Mouse (Mus musculus): ENCODE measurements around the gene Exosc9. TPM values are rescaled to one million over a fixed set of nuclear protein-coding genes. Genes with fewer than 3 reads are reported as not detected.
"Not testable (repeated sequence)": the region's sequence is repeated elsewhere in the genome, so short reads cannot be mapped to it uniquely, and the experiment has no call there.

The Exosc9 gene
- total and polyA plus RNA-seq, 3 experiments, result 46.0 to 49.4 TPM; not detected in 1

GRCm38 (mm10) chr3:36598811-36599210 lies 46.4 kb downstream of the Exosc9 start:
- DNase-seq (ENCODE audit: low read depth, low spot score), result no peak
- TF ChIP-seq HCFC1 (IDR thresholded peaks at IDR 0.05; ENCODE audit: low read depth, low read length) (no peak), UBTF (IDR thresholded peaks at IDR 0.05; ENCODE audit: borderline replicate concordance, insufficient read depth, low read depth, low read length) (no peak), POLR2AphosphoS2 (IDR thresholded peaks at IDR 0.05; ENCODE audit: low read length) (no peak), NELFE (IDR thresholded peaks at IDR 0.05; ENCODE audit: low read depth, low read length) (no peak), CHD1 (IDR thresholded peaks at IDR 0.05; ENCODE audit: low read depth, low read length) (no peak), SMC3 (IDR thresholded peaks at IDR 0.05; ENCODE audit: low read depth, low read length) (no peak), TCF12 (IDR thresholded peaks at IDR 0.05; ENCODE audit: low read depth, low read length) (no peak)

GRCm38 (mm10) chr3:36599773-36600172 lies 47.4 kb downstream of the Exosc9 start:
- TF ChIP-seq CTCF (IDR thresholded peaks at IDR 0.05 in 2 of 3, conservative IDR thresholded peaks at IDR 0.05 in 1 of 3; ENCODE audit: control insufficient read depth in 1 of 3, insufficient read depth in 1 of 3, low read depth in 2 of 3, low read length in 3 of 3, poor library complexity in 1 of 3, severe bottlenecking in 1 of 3), result peak in 1 of 3 experiments; percentile 2; a peak in 1 of 6 replicates
- H3K9me3 ChIP-seq (replicated peaks; ENCODE audit: insufficient read depth, low read length), result not testable (repeated sequence)

More at GRCm38 (mm10) chr3:36598811-36599210, 46.4 kb downstream of the Exosc9 start:
- Histone ChIP-seq H3K4me1 (ENCODE audit: control insufficient read depth in 1 of 2, insufficient read depth in 2 of 2, low read length in 2 of 2) (no peaks in the 10 kb centered on the region), H3K4me3 (ENCODE audit: control insufficient read depth in 1 of 2, insufficient read depth in 1 of 2, low read depth in 2 of 2, low read length in 2 of 2) (no peak overlapping the region), H3K27ac (ENCODE audit: control insufficient read depth, low read depth, low read length) (no peak overlapping the region), H3K27me3 (ENCODE audit: control insufficient read depth in 1 of 2, insufficient read depth in 2 of 2, low read length in 2 of 2) (peaks cover 0 to 5% of the 10 kb centered on the region in 2 experiments; a peak in 3 of 4 replicates), H3K36me3 (ENCODE audit: control insufficient read depth in 1 of 2, insufficient read depth in 2 of 2, low read length in 2 of 2) (no peaks in the 10 kb centered on the region), H3K79me2 (ENCODE audit: control insufficient read depth, insufficient read depth, low read length, poor library complexity) (no peaks in the 10 kb centered on the region), H3K9me3 (replicated peaks; ENCODE audit: insufficient read depth, low read length) (no peaks in the 10 kb centered on the region), H3K9ac (ENCODE audit: control insufficient read depth, low read depth, low read length, poor library complexity, severe bottlenecking) (no peak overlapping the region)

GRCm38 (mm10) chr3:36605894-36606783 lies 53.7 kb downstream of the Exosc9 start:
- H3K9ac ChIP-seq (ENCODE audit: control insufficient read depth, low read depth, low read length, poor library complexity, severe bottlenecking), result no peak overlapping the region
- H3K27ac ChIP-seq (ENCODE audit: control insufficient read depth, low read depth, low read length), result no peak overlapping the region
- no peaks in the 10 kb centered on the region for H3K4me1 ChIP-seq (ENCODE audit: control insufficient read depth in 1 of 2, insufficient read depth in 2 of 2, low read length in 2 of 2)
- no peaks in the 10 kb centered on the region for H3K9me3 ChIP-seq (replicated peaks; ENCODE audit: insufficient read depth, low read length)
- H3K36me3 ChIP-seq (ENCODE audit: control insufficient read depth in 1 of 2, insufficient read depth in 2 of 2, low read length in 2 of 2), result no peaks in the 10 kb centered on the region
- H3K27me3 ChIP-seq (ENCODE audit: control insufficient read depth in 1 of 2, insufficient read depth in 2 of 2, low read length in 2 of 2), result peaks cover 4 to 9% of the 10 kb centered on the region in 2 experiments
- peak; percentile 18 for DNase-seq (ENCODE audit: low read depth, low spot score)
- TF ChIP-seq GABPA (IDR thresholded peaks at IDR 0.05; ENCODE audit: low read depth, low read length) (no peak), ZC3H11A (IDR thresholded peaks at IDR 0.05; ENCODE audit: low read depth, low read length) (no peak), GATA1 (IDR thresholded peaks at IDR 0.05; ENCODE audit: low read depth, low read length) (0 out of 2 replicates have a peak, but pooled peaks have one; percentile 9)
- no peak overlapping the region for H3K4me3 ChIP-seq (ENCODE audit: control insufficient read depth in 1 of 2, insufficient read depth in 1 of 2, low read depth in 2 of 2, low read length in 2 of 2)
- no peaks in the 10 kb centered on the region for H3K79me2 ChIP-seq (ENCODE audit: control insufficient read depth, insufficient read depth, low read length, poor library complexity)

More at GRCm38 (mm10) chr3:36599773-36600172, 47.4 kb downstream of the Exosc9 start:
- H3K4me1 ChIP-seq (ENCODE audit: control insufficient read depth in 1 of 2, insufficient read depth in 2 of 2, low read length in 2 of 2); H3K9ac ChIP-seq (ENCODE audit: control insufficient read depth, low read depth, low read length, poor library complexity, severe bottlenecking); H3K27ac ChIP-seq (ENCODE audit: control insufficient read depth, low read depth, low read length); DNase-seq (ENCODE audit: low read depth, low spot score); H3K4me3 ChIP-seq (ENCODE audit: control insufficient read depth in 1 of 2, insufficient read depth in 1 of 2, low read depth in 2 of 2, low read length in 2 of 2); H3K36me3 ChIP-seq (ENCODE audit: control insufficient read depth in 1 of 2, insufficient read depth in 2 of 2, low read length in 2 of 2); H3K27me3 ChIP-seq (ENCODE audit: control insufficient read depth in 1 of 2, insufficient read depth in 2 of 2, low read length in 2 of 2); H3K79me2 ChIP-seq (ENCODE audit: control insufficient read depth, insufficient read depth, low read length, poor library complexity): not testable (repeated sequence)
